Mouse (Mus musculus): ENCODE results near the gene 2310034G01Rik.

Gene 2310034G01Rik

DNA sequence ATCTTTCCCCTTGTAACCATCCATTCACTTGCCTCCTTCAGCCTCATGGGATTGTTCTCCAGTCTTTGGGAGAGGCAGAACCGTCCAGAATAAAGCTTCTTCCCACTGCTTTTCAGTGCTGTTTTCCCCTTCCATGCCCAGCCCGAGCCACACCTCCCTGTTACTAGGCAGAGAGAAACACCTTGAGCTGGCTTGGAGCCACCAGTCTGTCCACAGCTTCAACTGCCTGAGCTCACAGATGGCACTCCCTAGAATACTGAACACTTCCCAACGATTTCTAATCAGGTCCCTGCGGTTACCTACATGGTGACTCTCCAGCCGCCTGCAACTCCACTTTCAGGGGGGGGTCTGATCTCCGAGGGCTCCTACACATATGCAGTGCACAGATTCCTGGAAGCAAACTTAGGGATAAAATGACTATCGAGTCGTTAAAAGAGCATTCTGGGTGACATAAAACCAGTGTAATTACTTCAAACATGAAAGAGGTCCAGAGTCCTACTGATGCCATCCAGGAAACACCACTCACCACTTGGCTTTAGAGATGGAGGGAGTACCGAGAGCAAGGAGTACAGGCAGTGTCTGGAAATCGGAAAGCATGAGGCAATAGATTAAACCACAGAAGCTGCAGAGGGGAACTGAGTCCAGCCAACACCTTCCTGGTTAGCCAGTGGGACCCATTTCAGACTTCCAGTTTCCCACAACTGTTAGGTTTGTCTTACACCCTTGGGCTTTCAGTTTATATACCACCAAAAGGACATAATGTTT is at the start of gene 2310034G01Rik:
Gene 2310034G01Rik (minus strand): TSS at position 135 of the 765 bp plus-strand sequence.
- no peak for DNase-seq

DNA sequence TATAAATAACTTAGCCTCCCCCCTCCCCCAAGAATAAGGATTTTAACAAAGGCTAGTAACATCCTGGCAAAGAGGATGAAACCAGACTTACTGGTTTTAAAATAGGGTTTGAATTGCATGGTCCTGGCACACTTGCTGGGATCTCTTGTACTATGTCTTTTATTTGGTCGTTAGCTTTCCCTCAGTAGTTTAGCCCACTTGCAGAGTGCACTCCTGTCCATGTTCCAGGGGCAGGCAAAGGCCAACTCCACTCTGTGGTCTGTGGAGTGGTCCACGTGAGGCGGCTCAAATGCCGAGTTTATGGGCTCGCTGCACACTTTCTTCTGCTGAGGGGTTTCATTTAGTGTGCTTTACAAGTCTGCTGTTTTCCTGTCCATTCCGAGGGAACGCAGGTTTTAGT is 49.8 kb upstream of the 2310034G01Rik start:
- no peak for DNase-seq

DNA sequence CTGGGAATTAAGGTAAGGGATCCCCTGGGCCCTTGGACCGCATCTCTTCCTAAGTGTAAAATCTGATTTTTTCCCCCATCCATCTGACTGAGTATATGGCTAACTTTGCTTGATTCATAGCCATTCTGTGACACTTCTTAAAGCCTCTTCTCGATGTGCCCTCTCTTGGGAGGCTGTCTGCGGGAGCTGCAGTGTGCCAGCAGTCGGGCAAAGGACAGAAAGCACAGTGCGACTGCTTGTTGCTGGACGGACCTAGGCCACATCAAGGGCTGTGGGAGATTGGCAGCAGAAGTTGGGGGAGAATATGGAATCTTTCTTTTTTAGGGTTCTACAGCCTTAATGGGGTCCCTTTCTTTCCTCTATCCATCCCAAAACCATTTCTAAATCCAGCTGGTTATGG is 49.3 kb upstream of the 2310034G01Rik start:
- DNase-seq: no peak

DNA sequence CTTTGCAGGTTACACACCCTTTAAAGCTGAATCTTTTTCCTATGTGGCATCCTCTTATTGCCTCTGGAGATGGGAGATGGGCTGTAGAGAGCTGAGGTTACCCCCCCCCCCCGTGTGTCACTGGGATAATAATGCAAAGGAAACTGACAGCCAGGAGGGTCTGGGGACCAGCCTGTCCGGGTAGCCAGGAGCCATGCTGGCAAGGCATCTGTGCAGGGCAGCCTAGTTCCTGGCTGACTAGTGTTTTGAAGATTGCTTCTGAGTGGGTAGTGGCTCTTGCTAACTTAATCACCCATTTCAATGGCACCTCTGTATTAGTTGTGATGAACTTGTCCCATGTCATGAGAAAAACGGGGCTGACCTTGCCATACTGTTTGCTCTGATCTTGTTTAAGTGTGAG is 48.3 kb upstream of the 2310034G01Rik start:
- no peak for DNase-seq

DNA sequence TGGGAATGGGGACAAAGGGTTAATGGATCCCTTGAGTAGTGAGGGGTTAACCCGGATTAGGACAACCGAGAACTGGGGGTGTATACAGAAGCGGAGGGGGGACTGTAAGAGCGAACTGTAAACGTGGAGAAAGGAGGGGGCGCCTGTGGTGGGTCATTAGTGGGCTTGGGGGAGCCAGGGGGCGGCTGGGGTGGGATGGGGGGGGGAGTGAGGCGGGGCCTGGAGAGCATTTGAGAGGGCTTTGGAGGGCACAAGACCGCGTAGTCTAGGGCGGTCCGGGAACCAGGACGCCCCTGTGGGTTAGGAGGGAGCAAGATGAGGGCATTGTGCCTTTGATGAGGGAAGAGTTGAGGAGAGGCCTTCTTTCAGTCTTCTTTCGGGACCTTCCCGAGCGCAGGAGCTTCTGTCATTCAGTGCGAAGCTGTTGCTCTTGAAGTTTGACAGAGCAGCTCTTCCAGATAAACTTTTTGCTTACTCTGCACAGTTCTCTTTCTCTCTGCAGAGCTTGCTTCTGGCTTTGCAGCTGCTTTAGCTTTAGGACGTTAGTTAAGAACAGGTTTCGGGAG is 47.4 kb upstream of the 2310034G01Rik start:
- DNase-seq: peak; percentile 54

DNA sequence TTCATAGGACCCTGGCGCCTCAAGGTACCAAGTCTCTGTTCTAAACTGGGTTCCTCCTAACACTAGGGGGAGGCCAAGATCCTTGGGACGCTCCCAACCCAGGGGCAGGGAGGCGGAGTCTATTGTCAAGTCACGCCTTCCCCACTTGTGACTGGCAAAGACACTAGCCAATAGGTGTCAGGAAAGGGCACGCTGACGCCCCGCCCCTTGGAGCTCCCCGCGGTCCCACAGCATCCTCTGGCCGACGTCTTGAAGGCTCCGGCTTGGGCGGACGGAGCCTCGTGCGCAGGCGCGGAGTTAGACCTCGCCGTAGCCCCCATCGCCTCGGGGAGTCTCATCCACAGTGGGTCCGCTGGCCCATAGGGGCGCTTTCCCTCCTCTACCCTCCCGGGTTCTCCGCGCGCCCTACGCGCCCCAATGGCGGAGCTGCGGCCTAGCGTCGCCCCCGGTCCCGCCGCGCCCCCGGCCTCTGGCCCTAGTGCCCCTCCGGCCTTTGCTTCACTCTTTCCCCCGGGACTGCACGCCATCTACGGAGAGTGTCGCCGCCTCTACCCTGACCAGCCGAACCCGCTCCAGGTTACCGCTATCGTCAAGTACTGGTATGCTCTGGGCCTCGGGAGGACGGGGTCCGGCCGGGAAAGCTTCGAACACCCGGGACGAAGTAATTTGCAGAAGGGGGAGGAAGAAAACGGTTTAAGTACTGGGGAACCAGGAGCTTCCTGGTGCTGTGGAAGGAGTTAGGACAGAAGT is 46.8 kb upstream of the 2310034G01Rik start, which contains the start of gene Sufu:
Gene Sufu (plus strand): TSS at position 211 of the 750 bp plus-strand sequence.
- peak; percentile 100 for DNase-seq

DNA sequence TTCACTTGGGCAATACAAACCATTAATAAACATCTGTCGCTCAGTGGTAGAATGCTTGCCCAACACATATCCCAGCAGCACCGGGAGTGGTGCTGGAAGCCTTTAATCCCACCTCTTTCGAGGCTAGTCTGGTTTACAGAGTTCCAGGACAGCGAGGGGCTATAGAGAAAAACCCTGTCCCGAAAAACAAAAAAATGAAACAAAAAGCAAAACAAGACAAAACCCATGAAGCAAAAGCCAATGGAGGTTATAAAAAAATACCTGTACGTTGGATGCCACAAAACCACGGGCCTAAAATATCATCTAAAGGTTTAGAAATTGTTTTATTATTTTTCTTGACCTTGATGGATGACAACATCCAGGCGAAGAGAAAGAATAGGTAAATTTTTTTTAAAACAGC is 46.0 kb upstream of the 2310034G01Rik start:
- no peak for DNase-seq

DNA sequence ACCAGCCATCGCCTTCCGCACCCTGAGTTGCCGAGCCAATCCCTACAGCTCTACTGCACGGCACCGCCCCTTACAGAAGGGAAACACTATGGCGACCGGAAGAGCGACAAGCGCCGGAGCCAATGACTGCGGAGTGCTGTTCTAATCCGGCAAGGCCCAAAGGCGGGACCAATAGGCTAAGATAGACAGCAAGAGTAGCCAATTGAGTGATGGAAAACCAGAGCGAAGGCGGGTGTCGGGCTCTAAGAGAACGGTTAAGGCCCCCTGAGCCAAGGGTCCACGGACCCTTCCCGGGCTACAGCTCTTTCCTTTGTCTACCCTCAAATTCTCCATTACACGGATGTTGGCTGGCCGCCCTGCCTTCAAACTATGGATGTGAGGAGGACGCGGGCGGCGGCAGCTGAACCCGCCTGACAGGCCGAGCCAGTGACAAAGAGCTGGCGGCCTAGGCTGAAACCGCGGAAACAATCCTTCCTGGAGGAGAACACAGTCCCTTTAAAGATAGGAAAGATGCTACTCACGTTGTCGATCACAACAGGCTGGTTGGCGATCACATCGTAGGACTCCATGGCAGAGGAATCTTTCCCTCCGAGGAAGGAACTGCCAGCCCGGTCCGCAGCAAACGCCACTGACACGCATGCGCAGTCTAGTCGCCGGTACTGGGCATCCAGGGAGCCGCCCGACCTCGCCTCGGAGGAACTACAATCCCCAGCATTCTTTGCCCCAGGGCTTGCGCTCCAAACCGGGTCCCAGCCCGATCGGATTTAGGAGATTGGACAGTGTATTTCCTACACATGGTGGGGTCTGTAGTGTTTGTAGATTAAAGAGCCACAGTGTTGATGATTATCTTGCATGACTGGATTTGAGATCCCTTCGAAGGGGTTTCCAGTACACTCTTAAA is 45.3 kb upstream of the 2310034G01Rik start, which contains the start of gene Actr1a:
Gene Actr1a (minus strand): TSS at position 640 of the 901 bp plus-strand sequence.
- peak; percentile 99 for DNase-seq

DNA sequence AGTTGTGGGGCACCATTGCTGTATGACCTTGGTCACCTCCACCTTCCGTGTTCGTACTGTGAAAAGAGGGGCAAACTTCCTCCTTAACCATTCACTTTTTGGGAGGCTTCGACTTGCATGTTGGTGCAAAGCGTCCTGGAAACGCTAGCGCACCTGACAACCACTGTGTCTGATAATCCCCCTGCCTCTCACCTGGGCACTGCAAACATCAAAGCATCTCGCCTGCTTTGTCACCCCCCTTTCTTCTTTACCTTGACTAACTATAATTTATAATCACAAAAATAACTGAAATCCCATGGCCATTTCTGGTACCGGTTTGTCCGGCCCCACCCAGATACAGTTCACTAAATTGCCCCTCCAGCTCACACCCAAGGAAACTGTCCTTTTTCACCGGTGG is 44.6 kb upstream of the 2310034G01Rik start:
- DNase-seq: no peak

DNA sequence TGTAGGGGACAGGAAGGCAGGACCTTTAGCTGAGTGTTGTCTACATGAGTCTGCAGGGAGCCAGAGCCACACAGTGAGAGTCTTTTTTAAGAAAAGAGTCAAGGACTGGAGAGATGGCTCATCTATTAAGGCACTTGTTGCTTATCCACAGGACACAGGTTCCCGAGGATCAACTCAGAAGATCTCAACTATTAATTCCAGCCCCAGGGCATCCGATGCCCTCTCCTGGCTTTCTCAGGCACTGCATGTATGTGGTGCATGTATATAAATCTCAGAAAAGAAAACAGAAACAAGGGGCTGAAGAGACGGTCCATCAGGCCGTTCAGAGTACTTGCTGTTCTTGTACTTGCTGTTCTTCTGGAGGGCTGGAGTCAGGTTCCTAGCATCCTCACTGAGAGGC is 41.9 kb upstream of the 2310034G01Rik start:
- DNase-seq: peak; percentile 43

DNA sequence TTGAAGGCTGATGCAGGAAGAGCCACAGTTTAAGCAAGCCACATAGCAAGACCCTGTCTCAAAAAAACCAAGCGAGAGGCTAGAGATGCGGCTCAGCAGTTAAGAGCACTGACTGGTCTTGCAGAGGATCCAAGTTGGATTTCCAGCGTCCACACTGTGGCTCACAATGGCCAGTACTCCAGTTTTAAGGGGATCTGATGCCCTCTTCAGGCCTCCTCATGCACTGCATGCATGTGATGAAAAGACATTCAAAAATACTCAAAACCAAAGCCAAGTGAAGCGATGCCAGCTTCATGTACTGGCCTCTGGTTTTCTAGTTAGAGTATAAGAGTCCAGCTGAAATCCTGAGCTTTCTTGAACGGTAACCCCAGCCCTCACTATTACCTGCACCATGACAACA is 39.8 kb upstream of the 2310034G01Rik start:
- no peak for DNase-seq

DNA sequence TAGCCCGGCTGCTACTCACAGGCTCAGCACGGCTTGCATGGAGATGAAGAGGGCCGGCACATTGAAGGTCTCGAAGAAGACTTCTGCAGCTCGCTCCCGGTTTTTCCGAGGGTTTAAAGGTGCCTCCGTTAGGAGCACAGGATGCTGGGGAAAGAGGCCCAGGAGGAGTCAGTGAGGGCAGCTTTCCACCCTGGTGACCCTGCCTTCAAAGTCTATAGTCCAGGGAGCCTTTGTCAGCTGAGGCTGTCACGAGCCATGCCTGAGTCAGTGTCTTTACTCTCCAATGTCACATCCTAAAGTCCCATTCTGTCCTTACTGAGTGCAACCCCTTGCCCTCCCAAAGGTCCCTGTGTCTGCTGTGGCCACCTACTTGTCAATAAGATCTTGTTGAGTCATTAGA is 32.2 kb upstream of the 2310034G01Rik start:
- no peak for DNase-seq

DNA sequence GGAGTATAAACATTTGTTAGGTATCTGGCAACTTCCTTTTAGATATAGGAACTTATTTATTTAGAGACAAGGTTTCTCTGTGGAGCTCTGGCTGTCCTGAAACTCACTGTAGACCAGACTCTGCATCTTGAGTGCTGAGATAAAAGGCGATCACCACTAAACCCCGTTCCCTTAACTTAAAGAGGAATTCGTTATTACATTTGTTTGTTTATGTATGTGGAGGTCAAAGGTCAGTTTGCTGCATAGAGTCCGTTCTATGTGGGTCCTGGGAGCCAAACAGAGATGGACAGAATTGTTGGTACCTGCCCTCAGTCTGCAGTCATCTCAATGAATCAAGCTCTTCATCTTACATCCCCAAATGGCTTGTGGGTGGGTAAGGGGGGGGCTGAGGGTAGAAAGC is 25.8 kb upstream of the 2310034G01Rik start:
- DNase-seq: no peak

DNA sequence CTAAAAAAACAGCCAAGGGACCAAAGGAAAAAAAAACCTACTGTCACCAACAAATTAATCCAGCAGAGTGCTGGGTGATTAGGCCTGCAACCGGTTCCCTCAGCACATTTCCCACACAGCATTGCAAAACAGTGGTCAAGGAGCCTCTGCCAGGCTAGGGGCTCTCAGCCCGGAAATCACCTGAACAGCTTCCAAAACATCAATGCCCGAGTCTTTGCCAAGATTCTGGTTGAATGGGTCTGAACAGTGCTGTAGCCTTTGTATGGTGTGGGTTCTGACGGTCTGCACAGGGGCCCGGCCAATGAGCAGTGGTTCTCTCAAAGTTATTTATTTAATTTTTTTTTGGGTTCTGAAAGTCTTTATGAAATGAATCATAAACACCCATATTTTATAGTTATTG is 25.4 kb upstream of the 2310034G01Rik start:
- no peak for DNase-seq

DNA sequence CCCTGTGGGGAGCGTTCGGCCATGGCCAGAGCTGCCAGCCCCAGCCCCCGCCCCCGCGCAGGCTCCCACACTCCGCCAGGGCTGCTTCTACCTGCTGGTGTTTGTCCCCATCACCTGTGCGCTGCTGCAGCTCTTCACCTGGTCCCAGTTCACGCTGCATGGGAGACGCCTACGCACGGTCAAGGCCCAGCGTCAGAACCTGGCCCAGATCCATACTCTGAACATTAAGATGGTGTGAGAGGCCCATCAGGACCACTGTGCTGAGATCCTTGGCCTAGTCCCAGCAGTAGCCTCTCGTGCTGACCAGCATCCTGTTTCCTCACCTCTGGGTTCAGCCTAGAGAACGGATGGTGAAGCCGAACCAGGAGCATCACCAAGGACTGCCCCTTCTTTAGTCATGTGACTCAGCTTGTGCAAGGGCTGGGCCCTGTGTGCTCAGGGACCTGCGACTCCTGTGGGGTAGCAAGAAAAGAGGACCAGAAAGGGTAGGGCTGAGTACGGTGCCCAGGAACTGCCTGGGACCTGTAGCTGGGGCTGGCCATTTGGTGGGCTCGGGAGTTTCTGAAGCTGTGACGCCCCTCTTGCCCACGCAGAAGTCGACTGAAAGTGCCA is 24.5 kb upstream of the 2310034G01Rik start:
- no peak for DNase-seq

DNA sequence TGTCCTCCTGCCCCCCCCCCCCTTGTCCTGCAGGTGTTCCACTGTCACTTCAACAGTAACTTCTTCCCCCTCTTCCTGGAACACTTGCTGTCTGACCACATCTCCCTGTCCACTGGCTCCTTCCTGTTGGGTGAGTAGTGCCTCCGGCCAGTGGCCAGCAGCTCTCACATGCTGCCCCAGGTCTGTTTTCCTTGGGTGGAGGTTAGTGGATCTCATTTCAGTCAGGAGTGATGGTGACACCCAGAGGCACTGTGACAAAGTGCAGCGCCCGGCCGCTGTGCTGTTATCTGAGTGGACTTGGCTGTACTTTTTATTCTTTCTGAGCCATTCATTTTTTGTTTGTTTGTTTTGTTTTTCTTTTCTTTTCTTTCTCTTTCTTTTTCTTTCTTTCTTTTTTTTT is 19.1 kb upstream of the 2310034G01Rik start:
- peak; percentile 76 for DNase-seq

DNA sequence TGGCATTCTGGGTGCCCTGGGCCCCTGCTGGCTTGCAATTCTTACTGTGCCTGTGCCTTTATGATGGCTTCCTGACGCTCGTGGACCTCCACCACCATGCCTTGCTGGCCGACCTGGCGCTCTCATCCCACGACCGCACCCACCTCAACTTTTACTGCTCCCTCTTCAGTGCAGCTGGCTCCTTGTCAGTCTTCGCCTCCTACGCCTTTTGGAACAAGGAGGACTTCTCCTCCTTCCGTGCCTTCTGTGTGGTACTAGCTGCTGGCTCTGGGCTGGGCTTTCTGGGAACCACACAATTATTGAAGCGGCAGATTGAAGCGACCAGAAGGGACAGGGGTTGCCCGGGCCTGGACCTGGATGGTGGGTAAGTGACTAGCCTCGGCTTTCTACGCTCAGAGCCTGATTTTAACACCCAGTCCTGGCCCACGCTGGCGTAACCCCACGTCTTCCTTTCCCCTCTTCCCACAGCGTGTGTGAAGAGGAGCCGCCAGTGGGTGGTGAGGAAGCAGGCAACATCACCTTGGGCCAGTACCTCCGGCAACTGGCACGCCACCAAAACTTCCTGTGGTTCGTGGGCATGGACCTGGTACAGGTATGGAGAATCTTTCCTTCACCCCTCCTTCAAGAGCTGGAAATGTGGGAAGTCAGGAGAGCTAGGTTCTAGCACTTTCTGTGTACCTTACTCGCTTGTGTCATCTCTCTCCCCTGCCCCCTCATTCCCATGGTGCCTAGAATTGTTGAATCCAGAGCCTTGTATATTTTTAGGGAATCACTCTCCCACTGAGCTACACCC is 17.9 kb upstream of the 2310034G01Rik start:
- no peak for DNase-seq

DNA sequence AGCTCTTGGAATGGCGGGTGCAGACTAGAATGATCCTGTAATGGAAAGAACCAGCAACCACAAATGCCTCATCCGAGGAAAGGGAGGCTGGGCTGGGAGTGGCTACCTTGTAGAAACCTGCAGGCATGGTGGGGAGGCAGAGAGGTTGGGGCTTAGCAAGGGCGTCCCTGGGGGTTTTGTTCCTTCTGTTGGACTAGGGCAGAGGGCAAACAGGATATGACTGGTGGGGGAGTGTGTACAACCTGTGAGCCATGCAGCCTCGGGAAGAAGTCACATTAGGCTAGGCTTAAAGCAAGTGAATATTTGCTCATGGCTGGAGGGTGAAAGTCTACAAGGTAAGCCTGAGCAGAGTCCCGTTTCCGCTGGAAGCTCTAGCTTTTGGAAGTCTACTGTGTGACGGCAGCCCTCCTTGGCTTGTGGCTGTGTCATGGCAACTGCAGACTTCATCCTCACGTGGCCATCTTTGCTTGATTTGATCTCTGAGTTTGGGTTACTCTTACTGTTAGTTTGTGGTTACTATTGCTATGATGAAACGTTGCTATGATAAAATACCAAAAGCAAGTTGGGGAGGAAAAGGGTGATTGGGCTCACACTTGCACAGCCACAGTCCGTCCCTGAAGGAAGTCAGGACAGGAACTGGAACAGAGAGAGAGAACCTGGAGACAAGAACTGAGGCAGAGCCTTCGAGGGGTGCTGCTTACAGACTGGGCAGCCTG is 13.3 kb upstream of the 2310034G01Rik start:
- no peak for DNase-seq

DNA sequence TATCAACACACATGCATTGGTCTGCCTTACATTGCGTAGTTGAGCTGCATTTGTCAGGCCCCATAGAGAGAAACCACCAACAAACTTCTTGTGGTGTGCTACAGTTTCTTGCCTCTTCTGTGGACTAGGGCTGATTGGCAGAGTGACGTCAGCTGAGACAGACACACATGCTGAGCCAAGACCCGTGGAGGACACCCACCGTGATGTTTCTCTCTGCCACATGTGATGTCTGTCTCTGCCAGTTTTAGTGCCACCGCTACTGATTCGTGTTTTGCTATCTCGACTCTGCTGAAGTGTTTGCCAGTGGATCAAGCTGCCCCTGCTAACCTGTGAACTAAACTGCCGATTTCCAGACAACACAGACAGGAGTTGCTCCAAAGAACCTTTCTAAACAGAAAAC is 12.0 kb upstream of the 2310034G01Rik start:
- no peak for DNase-seq

DNA sequence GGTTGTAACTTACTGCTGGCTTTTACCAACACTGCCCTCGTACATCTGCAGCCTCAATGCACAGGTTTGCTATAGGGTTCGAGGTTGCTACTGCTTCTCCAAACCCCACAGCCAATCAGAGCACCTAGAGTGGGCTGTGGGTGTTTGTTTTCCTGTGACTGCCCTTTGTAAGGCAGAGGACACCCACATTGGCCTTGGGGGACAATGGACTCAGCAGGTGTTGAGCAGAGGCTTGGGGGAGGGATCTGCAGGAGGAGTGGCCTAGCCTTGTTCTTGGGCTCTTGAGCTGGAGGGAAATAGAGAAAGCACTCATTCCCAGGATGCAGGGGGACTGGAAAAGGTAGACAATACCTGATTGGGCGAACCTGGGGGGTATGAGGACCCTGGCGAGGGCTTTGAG is 8.3 kb upstream of the 2310034G01Rik start:
- no peak for DNase-seq

All from embryo, embryonic 11 days (tissue).